Mouse (Mus musculus) gastrocnemius, adult 8-10 months (tissue): ENCODE results near the gene Tex12. TPM values are rescaled to one million over a fixed set of nuclear protein-coding genes. Genes with fewer than 3 reads are reported as not detected.
A peak's percentile ranks its signal among the peaks of the same experiment; 100 is the strongest.

Experiments used
- DNase-seq, 2 experiments: peaks; one replicate each; pipeline ENCODE4 v3.0.0; 2022; ENCODE audit warnings: low spot score in 2 of 2
- total RNA-seq, 4 experiments: library from RNA; stranded (reverse); gene quantifications; 2 replicates each; pipeline ENCODE4 v1.2.4; 2022

Tex12 gene
- total RNA-seq, 4 experiments from 2014 or later: not detected

DNA sequence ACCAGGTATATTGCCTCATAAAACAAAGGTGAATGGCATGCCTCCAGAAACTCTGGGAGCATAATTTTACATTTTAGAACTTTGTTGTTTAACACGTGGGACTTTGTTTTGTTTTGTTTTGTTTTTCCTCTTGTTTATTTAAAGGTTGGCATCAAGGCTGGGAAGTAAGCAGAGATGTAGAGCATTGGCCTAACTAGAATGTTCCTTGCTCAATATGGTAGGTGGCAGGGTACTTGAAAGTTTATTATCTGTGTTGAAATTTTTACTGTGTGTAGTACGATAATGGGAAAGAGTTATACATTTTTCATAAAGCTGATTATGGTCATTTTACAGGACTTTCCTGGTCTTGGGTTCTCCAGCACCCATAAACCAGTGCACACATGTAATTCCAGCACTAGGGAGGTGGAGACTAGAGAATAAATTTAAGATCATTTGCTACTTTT, 814 bp upstream of the Tex12 start:
- DNase-seq: no peak

DNA sequence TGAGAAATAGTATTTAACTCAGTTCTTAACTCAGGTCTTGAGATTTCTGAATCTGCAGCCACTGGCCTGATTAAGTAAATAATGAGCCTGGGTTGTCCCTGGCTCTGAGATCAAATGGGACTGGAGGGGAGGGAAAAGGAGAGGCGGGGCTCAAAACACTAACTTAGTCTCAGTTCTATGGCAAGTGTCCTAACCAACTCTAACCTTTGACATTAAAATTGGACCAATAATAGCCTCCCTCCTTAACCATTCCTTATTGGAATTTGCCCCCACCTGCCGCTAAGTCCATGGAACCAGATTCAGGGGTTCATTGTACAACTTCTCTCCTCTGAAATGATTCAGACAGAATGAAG, 6.1 kb downstream of the Tex12 start, which contains the start of gene Bco2:
Bco2 (minus strand) TSS at position 88 of the 353 bp plus-strand sequence.
- DNase-seq: no peak

DNA sequence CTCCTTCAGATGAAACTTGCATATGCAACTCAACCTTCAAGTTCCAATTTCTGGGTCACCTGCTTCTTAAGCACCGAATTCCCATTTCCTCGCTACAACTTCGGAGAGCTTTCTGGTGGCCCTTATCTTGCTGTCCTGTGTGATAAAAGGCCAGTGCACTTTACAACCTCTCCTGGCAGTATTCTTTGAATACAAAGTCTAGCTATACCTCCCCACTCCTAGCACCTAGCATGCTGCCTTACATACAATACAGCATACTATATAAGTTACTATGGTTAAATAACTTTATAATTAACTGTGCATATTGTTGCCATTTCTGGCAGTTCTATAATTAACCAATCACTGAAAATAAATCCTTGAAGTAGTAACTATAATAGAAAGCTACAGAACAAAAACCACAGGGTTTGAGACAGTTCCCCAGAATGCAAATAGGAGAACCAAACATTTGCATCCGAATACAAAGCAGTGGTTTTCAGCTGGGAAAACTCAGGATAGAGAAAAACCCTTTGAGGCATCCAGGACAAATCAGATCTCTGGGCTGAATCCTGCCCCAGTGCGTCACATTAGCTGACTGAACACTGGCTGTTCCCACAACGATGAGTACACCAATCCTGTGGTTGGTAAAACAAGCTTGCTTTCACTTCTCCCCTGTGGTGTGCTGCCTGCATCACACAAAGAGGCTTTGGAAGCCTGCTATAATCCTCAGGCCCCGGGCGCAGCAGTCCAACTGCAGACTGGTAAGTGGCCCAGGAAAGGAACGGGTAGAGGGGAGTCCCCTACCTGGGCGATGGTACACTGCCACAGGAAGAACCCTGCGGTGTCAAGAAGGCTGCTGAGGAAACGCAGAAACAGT, 6.7 kb downstream of the Tex12 start, which contains the start of gene Il18:
Il18 (plus strand) TSS at position 587 of the 853 bp plus-strand sequence.
- DNase-seq: no peak

DNA sequence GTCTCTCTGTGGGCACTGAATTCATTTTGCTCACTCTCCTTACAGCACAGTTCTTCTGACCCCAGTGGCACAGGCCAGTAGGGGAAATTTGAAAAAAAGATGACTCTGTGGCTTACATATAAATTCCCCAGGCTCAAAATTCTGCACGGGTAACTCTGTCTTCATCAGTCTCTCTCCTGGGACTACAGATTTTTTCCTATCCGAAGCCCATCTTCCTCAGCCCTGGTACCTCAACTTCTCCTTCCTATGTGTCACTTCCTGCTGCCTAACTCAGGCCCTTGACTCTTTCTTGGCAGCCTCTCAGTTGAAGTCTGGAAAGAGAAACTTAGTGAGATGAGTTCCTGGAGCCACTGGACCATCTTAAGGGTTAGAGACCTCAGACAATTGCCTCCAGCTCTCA, 7.6 kb downstream of the Tex12 start:
- DNase-seq: no peak

DNA sequence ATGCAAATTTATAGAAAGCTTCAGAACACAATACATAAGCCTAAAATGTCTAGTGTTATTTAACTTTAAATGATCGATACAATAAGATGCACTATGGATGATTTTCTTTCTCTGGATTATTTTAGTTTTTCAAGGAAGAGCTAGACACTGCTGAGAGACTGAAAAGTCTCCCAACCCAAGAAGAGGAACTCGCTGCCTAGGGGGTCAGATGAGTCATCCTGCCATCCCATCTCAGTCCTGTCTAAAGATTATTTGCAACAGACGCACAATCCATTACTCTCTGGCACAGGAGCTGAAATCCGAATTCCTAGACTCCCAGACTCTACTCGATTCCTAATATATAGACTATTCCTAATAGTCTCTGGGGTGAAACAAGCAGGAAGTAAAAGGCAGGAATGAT, 8.9 kb downstream of the Tex12 start:
- no peak for DNase-seq

DNA sequence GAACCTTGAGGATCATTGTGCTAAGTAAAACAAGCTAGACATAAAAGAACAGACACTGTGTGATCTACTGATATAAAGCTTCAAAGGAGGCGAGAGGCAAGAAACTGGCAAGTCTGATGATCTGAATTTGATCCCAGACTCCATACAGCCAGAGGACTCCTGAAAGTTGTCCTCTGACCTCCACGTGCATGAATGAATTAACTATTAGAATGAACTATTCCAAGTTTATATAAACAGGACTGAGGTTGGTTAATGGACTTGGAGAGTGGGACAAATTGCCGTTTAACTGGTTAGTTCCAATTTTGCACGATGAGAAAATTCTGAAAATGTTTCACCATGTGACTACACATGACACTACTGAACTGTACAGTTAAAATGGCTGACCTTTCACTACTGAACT, 12.2 kb downstream of the Tex12 start:
- no peak for DNase-seq

DNA sequence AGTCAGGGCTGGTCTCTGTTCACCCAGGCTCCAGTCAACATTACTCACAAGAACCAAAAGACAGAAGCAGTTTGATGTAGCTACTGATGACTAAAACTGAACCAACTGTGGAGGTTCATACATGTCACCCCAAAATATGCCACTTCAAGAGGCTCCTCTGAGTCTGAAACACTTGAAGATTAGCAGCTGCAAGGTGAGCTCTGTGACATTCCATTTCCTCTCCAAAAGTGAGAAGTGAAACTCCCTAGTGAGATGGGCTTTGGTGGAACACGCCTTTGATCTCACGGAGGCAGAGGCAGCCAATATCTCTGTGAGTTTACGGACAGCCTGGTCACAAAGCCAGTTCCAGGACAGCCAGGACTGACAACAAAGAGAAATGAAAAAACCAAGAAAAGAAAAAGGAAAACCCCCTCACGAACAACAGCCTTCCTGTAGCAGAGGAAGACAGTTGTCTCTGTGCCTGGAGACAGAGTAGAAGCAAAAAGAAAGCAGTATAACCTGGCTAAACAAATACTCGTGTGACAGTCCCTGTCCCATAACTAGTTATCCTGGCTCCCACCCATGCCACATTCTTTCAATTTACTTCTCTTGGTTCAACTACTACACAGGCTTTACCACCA, 13.2 kb downstream of the Tex12 start:
- no peak for DNase-seq

DNA sequence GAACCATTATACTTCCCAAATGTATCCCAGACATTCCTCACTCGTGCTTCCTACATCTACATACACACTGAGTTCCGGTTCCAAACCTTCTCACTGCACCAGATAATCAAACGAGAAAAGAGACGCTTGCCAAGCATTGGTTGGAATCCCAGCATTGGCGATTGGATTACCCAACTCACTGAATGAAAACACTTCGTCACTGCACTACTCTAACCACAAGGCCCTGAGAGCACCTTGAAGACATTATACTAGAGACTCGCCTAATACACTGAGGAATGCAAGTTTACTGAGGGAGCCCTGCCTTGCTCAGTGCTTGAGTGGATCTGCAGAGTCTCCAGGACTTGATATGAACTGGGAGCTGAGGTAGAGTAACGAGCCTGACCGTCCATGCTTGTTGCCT, 18.7 kb downstream of the Tex12 start:
- DNase-seq: no peak

DNA sequence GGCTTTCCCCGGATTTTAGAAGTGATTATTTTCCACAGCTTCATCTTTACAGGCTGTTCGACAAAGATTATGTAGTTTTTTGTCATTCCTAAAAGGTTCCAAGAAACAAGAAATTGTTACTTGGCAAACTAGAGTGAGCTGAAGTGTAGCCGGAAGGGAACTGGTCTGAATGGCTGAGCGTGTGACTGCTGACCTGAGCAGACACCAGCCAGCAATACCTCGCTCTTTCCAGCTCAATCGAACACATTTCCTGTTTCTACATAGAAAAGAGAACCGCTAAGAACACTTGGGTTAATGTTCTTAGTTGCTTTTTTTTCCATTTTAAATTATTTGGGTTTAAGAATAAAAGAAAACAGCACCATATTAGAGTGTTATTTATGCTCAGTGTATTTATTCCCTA, 21.0 kb downstream of the Tex12 start:
- DNase-seq: no peak

DNA sequence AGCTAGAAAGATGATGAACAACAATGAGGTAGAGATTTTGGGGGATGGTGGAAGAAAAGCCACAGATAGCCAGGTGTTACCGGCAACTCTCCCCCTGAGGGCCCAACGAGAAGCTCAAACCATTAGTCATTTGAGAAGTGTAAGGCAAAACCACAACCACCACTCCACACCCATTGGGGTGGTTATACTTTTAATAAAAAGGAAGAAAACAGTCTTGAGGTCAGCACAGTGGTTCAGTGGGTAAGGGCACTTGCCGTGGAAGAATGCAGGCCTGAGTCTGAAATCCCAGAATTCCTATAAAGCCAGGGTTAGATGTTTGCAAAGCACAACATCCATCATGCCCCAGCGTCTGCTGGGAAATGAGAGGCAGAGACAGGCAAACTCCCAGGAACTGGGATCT, 23.8 kb downstream of the Tex12 start:
- DNase-seq: no peak

DNA sequence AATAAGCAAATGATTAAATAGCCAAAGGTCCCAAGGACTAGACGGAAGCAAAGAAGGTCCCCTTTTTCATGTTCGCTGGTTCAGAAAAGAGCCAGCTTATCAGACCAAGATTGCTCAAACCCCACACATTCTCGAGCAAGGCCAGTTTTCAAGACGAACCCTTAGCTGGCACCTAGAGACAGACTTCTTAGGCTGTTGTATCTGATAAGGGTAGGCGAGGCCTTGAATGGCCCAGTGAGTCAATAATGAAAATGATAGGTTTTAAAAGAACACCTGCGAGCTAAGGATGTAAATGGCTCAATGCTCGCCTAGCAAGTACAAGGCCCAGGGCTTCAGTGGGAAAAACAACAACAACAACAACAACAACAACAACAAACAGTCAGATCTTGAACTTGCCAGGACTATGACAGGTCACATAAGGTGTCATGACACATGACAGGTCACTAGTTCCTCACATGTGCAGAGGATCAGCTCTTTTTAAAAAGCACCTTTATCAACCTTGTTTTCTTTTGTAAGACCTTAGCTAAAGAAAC, 24.5 kb downstream of the Tex12 start:
- no peak for DNase-seq

DNA sequence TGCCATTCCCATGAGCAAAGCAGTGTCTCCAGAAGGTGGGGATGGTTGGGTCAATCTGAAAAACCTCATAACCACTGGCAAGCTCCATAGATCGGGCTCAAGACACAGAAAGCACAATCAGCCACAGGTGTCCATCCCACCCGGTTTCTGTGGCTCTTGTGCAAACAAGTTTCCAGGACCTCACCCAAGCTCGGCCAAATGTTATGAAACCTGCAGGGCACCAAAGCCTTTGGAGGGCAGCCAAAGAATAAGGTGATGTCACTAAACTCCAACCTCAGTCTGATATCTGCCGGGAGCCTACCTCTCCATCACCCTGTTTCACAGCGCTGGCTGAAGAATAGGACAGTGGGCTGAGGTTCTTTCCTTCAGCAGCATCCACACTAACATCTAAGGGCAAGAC, 25.2 kb downstream of the Tex12 start:
- no peak for DNase-seq

DNA sequence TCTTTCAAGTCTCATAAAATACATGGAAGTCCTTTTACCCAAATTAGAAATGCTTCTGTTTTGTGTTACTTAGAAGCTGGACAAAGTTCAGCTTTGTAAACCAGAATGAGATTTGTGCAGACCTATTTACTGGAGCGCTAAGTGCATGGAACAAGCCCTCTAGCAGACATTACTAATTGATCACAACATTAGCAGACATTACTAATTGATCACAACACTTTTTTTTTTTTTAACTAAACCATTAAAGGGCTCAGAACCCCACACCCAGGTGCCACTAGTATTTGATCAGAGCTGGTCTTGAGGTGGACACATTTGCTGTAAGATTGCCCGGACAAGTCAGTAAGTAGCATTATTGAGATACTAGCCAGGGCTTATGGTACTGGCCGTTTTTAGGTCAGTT, 27.3 kb downstream of the Tex12 start:
- no peak for DNase-seq

DNA sequence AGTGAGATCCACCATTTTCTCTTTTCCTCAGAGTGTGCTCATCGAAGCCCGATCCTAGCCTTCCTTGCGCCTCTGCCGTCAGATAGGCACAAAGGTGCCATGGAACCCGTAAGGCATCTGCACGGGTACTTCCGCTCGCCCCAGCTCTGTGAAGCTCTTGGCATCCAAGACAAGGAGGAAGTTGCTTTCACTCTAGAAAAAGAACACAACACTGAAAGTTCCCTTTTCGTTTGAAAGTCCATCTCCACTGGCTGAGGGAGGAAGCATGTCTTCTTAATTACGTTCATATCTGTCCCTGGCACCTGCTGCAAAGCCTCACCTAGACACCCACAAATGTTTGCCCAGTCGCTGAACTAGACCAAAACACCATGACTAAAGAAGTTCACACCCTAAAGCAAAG, 27.8 kb downstream of the Tex12 start:
- no peak for DNase-seq

DNA sequence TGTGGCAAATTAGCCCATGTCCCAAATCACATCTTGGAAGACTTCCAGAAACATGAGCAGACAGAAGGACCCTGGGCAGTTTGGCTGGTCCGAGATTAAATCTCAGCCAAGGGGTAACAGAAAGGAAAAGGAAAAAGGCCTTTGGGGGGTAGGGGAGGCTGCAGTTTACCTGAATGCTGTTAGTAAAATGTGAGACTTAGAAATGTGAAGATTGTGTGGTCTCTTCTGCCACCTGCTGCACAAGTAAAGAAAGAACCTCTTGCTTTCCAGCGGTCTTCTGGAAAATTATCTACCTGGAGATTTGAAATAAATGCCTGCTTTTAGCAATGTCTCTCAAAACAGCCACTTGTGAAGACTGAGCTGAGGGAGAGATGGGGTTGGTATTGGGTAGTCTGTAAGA, 30.2 kb downstream of the Tex12 start:
- no peak for DNase-seq

DNA sequence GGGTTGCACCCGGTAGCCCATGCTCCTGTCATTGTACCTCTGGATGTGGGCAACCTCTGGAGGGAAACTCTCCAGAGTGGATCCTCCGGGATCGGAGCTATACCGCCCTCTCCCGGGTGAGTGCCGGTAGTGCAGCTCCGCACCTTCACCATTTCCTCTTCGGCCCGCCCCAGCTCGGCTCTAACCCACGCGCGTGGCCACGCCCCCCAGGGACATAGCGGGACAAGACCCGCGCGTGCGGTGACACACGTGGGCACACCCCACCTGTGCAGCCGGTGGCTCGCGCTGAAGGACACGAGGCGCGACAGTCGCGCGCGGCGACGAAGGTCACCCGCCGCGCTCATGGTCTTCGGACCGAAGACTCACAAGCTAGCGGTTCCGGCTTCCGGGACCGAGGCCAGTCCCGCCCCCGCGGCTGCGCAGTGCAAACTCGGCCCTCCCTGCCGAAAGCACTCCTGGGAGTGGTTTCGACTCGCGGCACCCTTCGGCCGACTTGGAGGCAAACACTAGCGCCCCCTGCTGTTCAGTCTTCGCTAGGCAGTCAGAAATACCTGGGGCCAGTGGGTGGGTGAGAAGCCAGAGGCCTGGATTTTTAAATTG, 32.7 kb downstream of the Tex12 start, which contains the start of gene Pts:
Pts (minus strand) TSS at position 432 of the 600 bp plus-strand sequence.
- DNase-seq: peak; percentile 93 to 95

DNA sequence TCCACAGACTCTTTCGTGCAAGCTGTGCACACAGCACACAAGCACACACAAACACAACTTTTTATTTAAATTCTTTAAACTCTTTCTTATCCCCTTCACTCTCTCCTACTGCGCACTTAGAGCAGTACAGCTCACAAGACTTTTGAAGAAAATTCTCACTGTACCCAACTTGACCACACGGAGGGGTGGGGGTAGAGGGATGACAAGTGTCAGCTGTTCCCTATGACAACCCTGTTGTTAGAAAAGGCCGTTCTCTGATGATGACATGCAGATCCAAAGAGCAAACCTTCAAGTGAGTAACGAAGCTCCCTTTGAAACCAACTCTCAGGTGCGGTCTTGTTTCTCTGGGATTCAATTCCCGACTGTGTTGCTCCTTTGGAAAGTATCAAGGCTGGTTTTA, 33.3 kb downstream of the Tex12 start:
- DNase-seq: no peak

DNA sequence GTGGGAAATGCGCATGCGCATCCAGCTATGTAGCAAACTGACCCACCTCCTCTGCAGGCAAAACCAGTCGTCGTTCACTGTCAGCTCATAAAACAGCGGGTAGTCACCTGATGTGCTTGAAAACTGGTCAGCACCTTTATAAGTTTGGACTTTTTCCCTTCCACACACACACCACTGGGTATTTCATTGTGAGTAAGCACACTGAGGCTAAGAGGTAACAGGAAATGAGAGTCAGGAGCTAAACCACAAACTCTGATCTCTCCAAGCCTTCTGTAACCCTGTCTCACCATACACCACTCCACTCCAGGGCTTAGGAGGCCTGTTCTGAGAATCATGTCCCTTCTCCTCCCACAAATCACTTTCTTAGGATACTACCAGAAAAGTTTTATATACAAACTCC, 35.5 kb downstream of the Tex12 start:
- no peak for DNase-seq

DNA sequence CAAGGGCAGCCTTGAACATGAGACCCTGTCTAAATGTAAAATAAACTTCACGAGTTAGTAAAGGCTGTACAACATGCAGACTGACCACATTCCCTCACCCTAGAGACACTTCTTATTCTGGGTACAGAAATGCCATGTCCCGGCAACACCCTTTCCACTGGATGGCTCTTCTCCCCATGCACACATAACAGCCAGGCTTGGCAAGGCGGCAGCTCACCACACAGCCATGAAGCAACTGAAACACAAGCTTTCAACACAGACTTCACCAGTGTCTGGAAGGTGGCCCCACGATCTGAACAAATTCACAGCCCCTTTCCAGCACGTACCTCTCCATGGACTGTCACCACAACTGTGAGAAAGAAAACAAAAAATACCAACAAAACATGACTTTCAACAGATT, 36.2 kb downstream of the Tex12 start:
- no peak for DNase-seq

DNA sequence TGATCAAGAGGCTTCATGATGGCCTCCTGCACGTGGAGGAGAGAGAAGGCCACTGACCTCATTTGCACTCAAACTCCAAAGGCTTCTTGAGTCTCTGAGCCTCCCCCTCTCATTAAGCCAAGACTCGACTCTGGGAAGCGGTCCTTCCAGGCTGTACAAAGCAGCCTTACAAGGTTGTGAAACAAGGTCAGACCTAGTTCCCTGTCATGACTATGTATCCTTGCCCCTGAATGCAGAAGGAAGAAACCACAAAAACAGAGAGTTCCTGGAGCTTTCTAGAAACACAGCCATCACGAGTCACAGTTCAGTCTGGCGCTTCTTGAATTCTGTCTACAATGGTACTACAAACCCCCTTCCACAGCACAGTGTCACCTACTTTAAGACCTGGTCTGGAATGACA, 38.6 kb downstream of the Tex12 start:
- DNase-seq: no peak

DNA sequence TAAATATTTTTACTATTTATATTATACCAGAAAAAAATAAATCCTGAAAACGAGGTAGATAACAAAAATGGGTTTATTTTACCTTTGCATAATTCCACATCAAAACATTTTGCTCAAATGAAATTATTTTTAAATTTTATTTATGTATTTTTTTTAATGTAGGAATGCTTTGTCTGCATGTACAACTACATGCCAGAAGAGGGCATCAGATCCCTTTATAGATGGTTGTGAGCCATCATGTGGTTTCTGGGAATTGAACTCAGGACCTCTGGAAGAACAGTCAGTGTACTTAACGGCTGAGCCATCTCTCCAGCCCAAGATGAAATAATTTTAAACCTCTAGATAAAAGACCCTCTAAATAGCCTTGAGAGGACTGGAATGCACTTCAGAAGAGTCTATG, 39.6 kb downstream of the Tex12 start:
- DNase-seq: no peak

DNA sequence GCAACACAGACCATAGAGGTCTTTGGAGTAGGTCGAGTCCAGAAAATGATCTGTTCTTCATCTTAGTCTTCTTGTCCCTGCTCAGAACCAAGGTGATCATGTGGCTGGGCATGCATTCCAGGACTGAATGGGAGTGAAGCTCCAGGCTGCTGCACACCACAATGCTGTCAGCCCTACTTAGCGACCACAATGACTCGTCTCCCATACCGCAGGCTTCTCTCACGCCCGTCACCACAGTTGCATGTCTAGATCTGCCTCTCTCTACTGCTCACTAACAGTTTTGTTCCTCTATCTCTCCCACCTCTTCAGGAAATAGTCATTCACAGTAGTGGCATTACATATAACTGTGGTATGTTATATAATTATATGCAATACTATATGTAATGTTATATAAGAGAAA, 40.4 kb downstream of the Tex12 start:
- DNase-seq: no peak
